ENCODE assay signal across 8 mouse cellular contexts in genomic region chr9:103201561-103202260, GRCm38 (mm10). TPM values are rescaled to one million over a fixed set of nuclear protein-coding genes. Genes with fewer than 3 reads are reported as not detected.
DNase-seq lines count a peak whose midpoint lies in the region; ATAC-seq and TF ChIP-seq lines count a peak whose summit lies in the region.

Gene Srprb (minus strand): TSS chr9:103202137.

- peak within 1 kb of the TSS; percentile 48 for H3K4me2 ChIP-seq in forebrain, postnatal 0 days (ENCODE audit: low read depth)
- peak within 1 kb of the TSS; percentile 59 for H3K4me2 ChIP-seq in lung, embryonic 15.5 days

- TF ChIP-seq CTCF in MEL (IDR thresholded peaks at IDR 0.05 in 2 of 3, conservative IDR thresholded peaks at IDR 0.05 in 1 of 3; ENCODE audit: control insufficient read depth in 1 of 3, insufficient read depth in 1 of 3, low read depth in 2 of 3, low read length in 3 of 3, poor library complexity in 1 of 3, severe bottlenecking in 1 of 3) = no peak
- TF ChIP-seq CTCF in cerebellum, adult 2 months (IDR thresholded peaks at IDR 0.05; ENCODE audit: borderline replicate concordance, insufficient read depth, low read depth, low read length) = no peak
- no peak for TF ChIP-seq CTCF in forebrain, postnatal 0 days (IDR thresholded peaks at IDR 0.05; ENCODE audit: low read depth)

- H3K9me3 ChIP-seq in MEL (replicated peaks; ENCODE audit: insufficient read depth, low read length) = no peaks in the 10 kb centered on the region
- H3K9me3 ChIP-seq in forebrain, postnatal 0 days (ENCODE audit: low read length) = no peaks in the 10 kb centered on the region
- H3K9me3 ChIP-seq in lung, embryonic 15.5 days = no peaks in the 10 kb centered on the region

- ATAC-seq in forebrain, postnatal 0 days = peak; percentile 100
- ATAC-seq in lung, embryonic 15.5 days (ENCODE audit: borderline replicate concordance, extremely low read depth, low FRiP score, low TSS enrichment) = peak; percentile 99

- peak; percentile 94 for DNase-seq in MEL (ENCODE audit: low read depth, low spot score)
- peak; percentile 93 to 94 for DNase-seq in cerebellum, adult 2 months
- DNase-seq in forebrain, postnatal 0 days = peak; percentile 94
- DNase-seq in heart, postnatal 4 days = peak; percentile 94
- DNase-seq in layer of hippocampus, adult 8-10 months (ENCODE audit: low spot score in 2 of 2) = peak; percentile 88 to 90
- DNase-seq in ovary, adult 18-20 months (ENCODE audit: low spot score) = peak; percentile 82
- DNase-seq in thymus, postnatal 0 days (ENCODE audit: low spot score) = peak; percentile 91

- peak within 1 kb of the TSS; percentile 95 for H3K9ac ChIP-seq in MEL (ENCODE audit: control insufficient read depth, low read depth, low read length, poor library complexity, severe bottlenecking)
- peak within 1 kb of the TSS; percentile 51 for H3K9ac ChIP-seq in forebrain, postnatal 0 days
- H3K9ac ChIP-seq in lung, embryonic 15.5 days = peak within 1 kb of the TSS; percentile 85

- no peaks in the 10 kb centered on the region for H3K27me3 ChIP-seq in MEL (ENCODE audit: control insufficient read depth in 1 of 2, insufficient read depth in 2 of 2, low read length in 2 of 2)
- no peaks in the 10 kb centered on the region for H3K27me3 ChIP-seq in cerebellum, adult 2 months (ENCODE audit: control insufficient read depth, insufficient read depth, low read length)
- no peaks in the 10 kb centered on the region for H3K27me3 ChIP-seq in forebrain, postnatal 0 days (ENCODE audit: insufficient read depth, low read length)
- no peaks in the 10 kb centered on the region for H3K27me3 ChIP-seq in lung, embryonic 15.5 days

- 0 out of 4 replicates have a peak, but pooled peaks cover 0 to 8% of the 10 kb centered on the region in 2 experiments for H3K4me1 ChIP-seq in MEL (ENCODE audit: control insufficient read depth in 1 of 2, insufficient read depth in 2 of 2, low read length in 2 of 2)
- peaks cover 2% of the 10 kb centered on the region; the same call in 1 of the 2 replicates for H3K4me1 ChIP-seq in cerebellum, adult 2 months (ENCODE audit: control insufficient read depth, insufficient read depth, low read length)
- H3K4me1 ChIP-seq in forebrain, postnatal 0 days (ENCODE audit: insufficient read depth) = peaks cover 5% of the 10 kb centered on the region; the same call in 1 of the 2 replicates
- peaks cover 4% of the 10 kb centered on the region for H3K4me1 ChIP-seq in lung, embryonic 15.5 days

- peaks cover 14% of the 10 kb centered on the region for H3K79me2 ChIP-seq in MEL (ENCODE audit: control insufficient read depth, insufficient read depth, low read length, poor library complexity)

- no peak for TF ChIP-seq RAD21 in MEL (IDR thresholded peaks at IDR 0.05; ENCODE audit: low read depth, low read length)

- peak within 1 kb of the TSS; percentile 91 to 97 for H3K4me3 ChIP-seq in MEL (ENCODE audit: control insufficient read depth in 1 of 2, insufficient read depth in 1 of 2, low read depth in 2 of 2, low read length in 2 of 2)
- H3K4me3 ChIP-seq in cerebellum, adult 2 months (replicated peaks; ENCODE audit: insufficient read depth, low read depth, low read length) = peak within 1 kb of the TSS; percentile 78
- peak within 1 kb of the TSS; percentile 60 for H3K4me3 ChIP-seq in forebrain, postnatal 0 days (ENCODE audit: low read depth, low read length)
- peak within 1 kb of the TSS; percentile 77 for H3K4me3 ChIP-seq in lung, embryonic 15.5 days

- TF ChIP-seq EP300 in MEL (IDR thresholded peaks at IDR 0.05; ENCODE audit: low read depth in 1 of 2, low read length in 2 of 2) = no peak

- under 1% methylated on average over 45 of the region's 45 CpGs for WGBS in cerebellum, adult 2 months
- WGBS in forebrain, postnatal 0 days = under 1% methylated on average over 45 of the region's 45 CpGs
- WGBS in lung, embryonic 15.5 days = under 1% methylated on average over 45 of the region's 45 CpGs

- peak; percentile 80 to 88 for TF ChIP-seq POLR2A in MEL (IDR thresholded peaks at IDR 0.05; ENCODE audit: control insufficient read depth in 1 of 2, insufficient read depth in 1 of 2, low read depth in 1 of 2, low read length in 2 of 2, poor library complexity in 1 of 2)
- TF ChIP-seq POLR2A in cerebellum, adult 2 months (IDR thresholded peaks at IDR 0.05; ENCODE audit: borderline replicate concordance, insufficient read depth, low read length) = peak; percentile 47; the same call in 1 of the 2 replicates

- peaks cover 7 to 10% of the 10 kb centered on the region in 2 experiments; a peak in 3 of 4 replicates for H3K36me3 ChIP-seq in MEL (ENCODE audit: control insufficient read depth in 1 of 2, insufficient read depth in 2 of 2, low read length in 2 of 2)
- peaks cover 17% of the 10 kb centered on the region for H3K36me3 ChIP-seq in forebrain, postnatal 0 days (ENCODE audit: insufficient read depth)
- peaks cover 23% of the 10 kb centered on the region for H3K36me3 ChIP-seq in lung, embryonic 15.5 days

- H3K27ac ChIP-seq in MEL (ENCODE audit: control insufficient read depth, low read depth, low read length) = peak within 1 kb of the TSS; percentile 36
- 0 out of 2 replicates have a peak within 1 kb of the TSS, but pooled peaks have one; percentile 47 for H3K27ac ChIP-seq in cerebellum, adult 2 months (ENCODE audit: insufficient read depth, low read length)
- peak within 1 kb of the TSS; percentile 31; the same call in 1 of the 2 replicates for H3K27ac ChIP-seq in forebrain, postnatal 0 days (ENCODE audit: low read depth, low read length)
- H3K27ac ChIP-seq in lung, embryonic 15.5 days = peak within 1 kb of the TSS; percentile 77

TF ChIP-seq in MEL, 35 proteins besides CTCF, POLR2A, EP300 and RAD21:
- TF ChIP-seq MXI1 (IDR thresholded peaks at IDR 0.05; ENCODE audit: low read depth, low read length) = peak; percentile 96
- TF ChIP-seq GABPA (IDR thresholded peaks at IDR 0.05; ENCODE audit: low read depth, low read length) = no peak
- TF ChIP-seq BHLHE40 (IDR thresholded peaks at IDR 0.05; ENCODE audit: borderline replicate concordance, low read depth, low read length) = no peak
- 0 out of 2 replicates have a peak, but pooled peaks have one; percentile 23 for TF ChIP-seq TCF12 (IDR thresholded peaks at IDR 0.05; ENCODE audit: low read depth, low read length)
- TF ChIP-seq SIN3A (IDR thresholded peaks at IDR 0.05; ENCODE audit: low read length) = peak; percentile 94
- TF ChIP-seq ELF1 (IDR thresholded peaks at IDR 0.05; ENCODE audit: low read depth, low read length) = no peak
- no peak for TF ChIP-seq CHD2 (IDR thresholded peaks at IDR 0.05; ENCODE audit: low read length)
- no peak for TF ChIP-seq MYB (IDR thresholded peaks at IDR 0.05; ENCODE audit: low read depth, low read length)
- peak; percentile 75 for TF ChIP-seq NELFE (IDR thresholded peaks at IDR 0.05; ENCODE audit: low read depth, low read length)
- TF ChIP-seq MYC (IDR thresholded peaks at IDR 0.05; ENCODE audit: low read depth, low read length) = peak; percentile 94
- TF ChIP-seq MAFK (IDR thresholded peaks at IDR 0.05; ENCODE audit: borderline replicate concordance, low read depth, low read length) = no peak
- TF ChIP-seq GATA1 (IDR thresholded peaks at IDR 0.05; ENCODE audit: low read depth, low read length) = peak; percentile 57
- peak; percentile 93 for TF ChIP-seq TBP (IDR thresholded peaks at IDR 0.05; ENCODE audit: low read depth, low read length)
- TF ChIP-seq MAX (IDR thresholded peaks at IDR 0.05; ENCODE audit: low read length) = peak; percentile 61; the same call in 1 of the 2 replicates
- no peak for TF ChIP-seq USF2 (IDR thresholded peaks at IDR 0.05; ENCODE audit: borderline replicate concordance in 1 of 2, insufficient read depth in 1 of 2, low read depth in 1 of 2, low read length in 2 of 2)
- peak; percentile 92 for TF ChIP-seq KAT2A (conservative IDR thresholded peaks at IDR 0.05; ENCODE audit: low read depth, low read length)
- peak; percentile 100 for TF ChIP-seq HCFC1 (IDR thresholded peaks at IDR 0.05; ENCODE audit: low read depth, low read length)
- no peak for TF ChIP-seq UBTF (IDR thresholded peaks at IDR 0.05; ENCODE audit: borderline replicate concordance, insufficient read depth, low read depth, low read length)
- TF ChIP-seq POLR2AphosphoS2 (IDR thresholded peaks at IDR 0.05; ENCODE audit: low read length) = peak; percentile 60; the same call in 1 of the 2 replicates
- no peak for TF ChIP-seq ZKSCAN1 (IDR thresholded peaks at IDR 0.05; ENCODE audit: low read depth, low read length)
- TF ChIP-seq ZNF384 (IDR thresholded peaks at IDR 0.05; ENCODE audit: low read depth, low read length) = no peak
- TF ChIP-seq RCOR1 (IDR thresholded peaks at IDR 0.05; ENCODE audit: low read depth, low read length) = no peak

RNA-seq across cellular contexts. Expression of gene Srprb, which starts in this region (rescaled TPM):
- 62.0 and 71.5 TPM in 2 replicates for total RNA-seq in MEL (2012; rRNA removed)
- 10 to 100 TPM in 1 of 2 experiments, not detected in 1; 85.0 TPM for polyA plus RNA-seq in MEL (2012; ENCODE audit: insufficient read depth in 1 of 2, insufficient read length in 2 of 2, low read depth in 1 of 2, low replicate concordance in 2 of 2, missing spikeins in 1 of 2)
- 48.8 and 51.5 TPM in 2 replicates for polyA plus RNA-seq in cerebellum, adult 2 months (2012; rRNA removed)
- total RNA-seq in forebrain, postnatal 0 days (2014; rRNA removed) = 41.9 and 43.3 TPM in 2 replicates
- polyA plus RNA-seq in forebrain, postnatal 0 days (2015; fragmentation: Nextera tagmentation; extraction: Ambion mirVana) = 37.3 and 40.1 TPM in 2 replicates
- 10 to 100 TPM; 24.9 to 26.7 TPM for total RNA-seq in heart, postnatal 4 days (2021)
- total RNA-seq in layer of hippocampus, adult 8-10 months (2022) = 10 to 100 TPM; 19.5 to 22.9 (median 22.1) TPM
- 62.5 and 66.0 TPM in 2 replicates for polyA plus RNA-seq in lung, embryonic 15.5 days (2015; fragmentation: Nextera tagmentation; extraction: Ambion mirVana)
- polyA plus RNA-seq in thymus, postnatal 0 days (2015; fragmentation: Nextera tagmentation; extraction: Ambion mirVana) = 26.9 and 27.0 TPM in 2 replicates

Comparison
In these comparisons a context has a peak if more than half of its experiments do, and no peak if none do; other contexts are left out.
1. Peak in every context shown above with its lines: DNase-seq, ATAC-seq, H3K4me3 ChIP-seq and H3K27ac ChIP-seq.